Mouse (Mus musculus): ENCODE data around the gene Lrrc66. TPM values are rescaled to one million over a fixed set of nuclear protein-coding genes. Genes with fewer than 3 reads are reported as not detected.

Gene Lrrc66
- polyA plus RNA-seq (2015; fragmentation: Nextera tagmentation; extraction: Ambion mirVana), result 1.8 and 2.6 TPM in 2 replicates

GRCm38 (mm10) chr5:73632291-73632690, at the start of gene Lrrc66:
Gene Lrrc66 (minus strand): TSS chr5:73632526.
- no peak within 1 kb of the TSS for H3K4me3 ChIP-seq (replicated peaks; ENCODE audit: low read length)
- 74% methylated on average over 8 of the region's 8 CpGs for WGBS
- ATAC-seq (ENCODE audit: insufficient read depth, low FRiP score), result no peak

DNA sequence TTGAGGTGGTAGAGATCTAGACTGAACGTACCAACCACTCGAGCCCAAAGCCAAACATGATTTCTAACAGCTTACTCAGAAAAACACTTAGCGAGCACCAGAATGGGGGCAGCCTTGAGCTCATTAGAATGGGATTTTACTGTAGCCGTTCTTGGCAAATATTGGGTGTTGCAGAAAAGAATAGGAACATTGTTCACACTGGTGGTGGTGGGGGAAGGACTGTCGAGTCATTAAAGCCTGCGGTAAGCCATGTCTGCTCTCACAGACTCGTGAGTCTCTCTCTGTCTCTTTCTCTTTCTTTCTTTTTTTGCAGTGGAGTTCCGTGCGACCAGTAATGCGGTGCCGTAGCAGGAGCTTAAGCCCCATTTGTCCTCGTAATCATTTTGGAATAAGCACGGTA, 44.3 kb upstream of the Lrrc66 start:
- no peaks in the 10 kb centered on the region for H3K27me3 ChIP-seq (ENCODE audit: control insufficient read depth, insufficient read depth, low read length)
- H3K4me2 ChIP-seq (ENCODE audit: low read depth, low read length), result peak overlapping the region; percentile 6; the same call in 1 of the 2 replicates

More at GRCm38 (mm10) chr5:73632291-73632690, at the start of gene Lrrc66:
- H3K9me3 ChIP-seq (replicated peaks; ENCODE audit: control insufficient read depth, low read length), result peaks cover 6% of the 10 kb centered on the region; the same call in 1 of the 2 replicates
- H3K4me1 ChIP-seq (ENCODE audit: control insufficient read depth, insufficient read depth, low read length), result no peaks in the 10 kb centered on the region
- H3K36me3 ChIP-seq (ENCODE audit: control insufficient read depth, insufficient read depth, low read length), result peaks cover 17% of the 10 kb centered on the region
- H3K4me2 ChIP-seq (ENCODE audit: low read depth, low read length), result no peak within 1 kb of the TSS
- H3K27ac ChIP-seq (ENCODE audit: low read length), result no peak within 1 kb of the TSS
- no peaks in the 10 kb centered on the region for H3K27me3 ChIP-seq (ENCODE audit: control insufficient read depth, insufficient read depth, low read length)
- H3K9ac ChIP-seq (ENCODE audit: low read length), result no peak within 1 kb of the TSS

GRCm38 (mm10) chr5:73675604-73676003, 43.3 kb upstream of the Lrrc66 start:
- no peak overlapping the region for H3K4me3 ChIP-seq (replicated peaks; ENCODE audit: low read length)
- no peaks in the 10 kb centered on the region for H3K9me3 ChIP-seq (replicated peaks; ENCODE audit: control insufficient read depth, low read length)
- no peaks in the 10 kb centered on the region for H3K36me3 ChIP-seq (ENCODE audit: control insufficient read depth, insufficient read depth, low read length)
- ATAC-seq (ENCODE audit: insufficient read depth, low FRiP score), result no peak
- no peaks in the 10 kb centered on the region for H3K27me3 ChIP-seq (ENCODE audit: control insufficient read depth, insufficient read depth, low read length)
- no peak overlapping the region for H3K4me2 ChIP-seq (ENCODE audit: low read depth, low read length)
- no peak overlapping the region for H3K27ac ChIP-seq (ENCODE audit: low read length)
- WGBS, result 68% methylated on average over 3 of the region's 3 CpGs
- no peak overlapping the region for H3K9ac ChIP-seq (ENCODE audit: low read length)
- H3K4me1 ChIP-seq (ENCODE audit: control insufficient read depth, insufficient read depth, low read length), result no peaks in the 10 kb centered on the region

More for the DNA sequence above, 44.3 kb upstream of the Lrrc66 start:
- no peak for ATAC-seq (ENCODE audit: insufficient read depth, low FRiP score)
- 62% methylated on average over 13 of the region's 13 CpGs for WGBS
- no peak overlapping the region for H3K4me3 ChIP-seq (replicated peaks; ENCODE audit: low read length)
- H3K9me3 ChIP-seq (replicated peaks; ENCODE audit: control insufficient read depth, low read length), result no peaks in the 10 kb centered on the region
- H3K9ac ChIP-seq (ENCODE audit: low read length), result no peak overlapping the region
- no peaks in the 10 kb centered on the region for H3K36me3 ChIP-seq (ENCODE audit: control insufficient read depth, insufficient read depth, low read length)
- H3K4me1 ChIP-seq (ENCODE audit: control insufficient read depth, insufficient read depth, low read length), result no peaks in the 10 kb centered on the region
- no peak overlapping the region for H3K27ac ChIP-seq (ENCODE audit: low read length)

- ATAC-seq (ENCODE audit: insufficient read depth, low FRiP score), result no peak
- H3K4me3 ChIP-seq (replicated peaks; ENCODE audit: low read length), result no peak overlapping the region
Observed at GRCm38 (mm10) chr5:73669386-73669785, 37.1 kb upstream of the Lrrc66 start.

GRCm38 (mm10) chr5:73667877-73668276, 35.6 kb upstream of the Lrrc66 start:
- Histone ChIP-seq H3K27me3 (ENCODE audit: control insufficient read depth, insufficient read depth, low read length) (no peaks in the 10 kb centered on the region), H3K27ac (ENCODE audit: low read length) (no peak overlapping the region), H3K36me3 (ENCODE audit: control insufficient read depth, insufficient read depth, low read length) (no peaks in the 10 kb centered on the region), H3K9me3 (replicated peaks; ENCODE audit: control insufficient read depth, low read length) (no peaks in the 10 kb centered on the region), H3K9ac (ENCODE audit: low read length) (no peak overlapping the region), H3K4me1 (ENCODE audit: control insufficient read depth, insufficient read depth, low read length) (no peaks in the 10 kb centered on the region), H3K4me2 (ENCODE audit: low read depth, low read length) (no peak overlapping the region), H3K4me3 (replicated peaks; ENCODE audit: low read length) (no peak overlapping the region)
- no peak for ATAC-seq (ENCODE audit: insufficient read depth, low FRiP score)
- 83% methylated on average over 2 of the region's 2 CpGs for WGBS

More at GRCm38 (mm10) chr5:73669386-73669785, 37.1 kb upstream of the Lrrc66 start:
- Histone ChIP-seq H3K4me2 (ENCODE audit: low read depth, low read length) (no peak overlapping the region), H3K27me3 (ENCODE audit: control insufficient read depth, insufficient read depth, low read length) (no peaks in the 10 kb centered on the region), H3K9me3 (replicated peaks; ENCODE audit: control insufficient read depth, low read length) (no peaks in the 10 kb centered on the region), H3K9ac (ENCODE audit: low read length) (no peak overlapping the region), H3K36me3 (ENCODE audit: control insufficient read depth, insufficient read depth, low read length) (no peaks in the 10 kb centered on the region), H3K4me1 (ENCODE audit: control insufficient read depth, insufficient read depth, low read length) (no peaks in the 10 kb centered on the region), H3K27ac (ENCODE audit: low read length) (no peak overlapping the region)
- WGBS, result 47% methylated on average over 26 of the region's 26 CpGs

GRCm38 (mm10) chr5:73666695-73667094, 34.4 kb upstream of the Lrrc66 start:
- no peak for ATAC-seq (ENCODE audit: insufficient read depth, low FRiP score)

DNA sequence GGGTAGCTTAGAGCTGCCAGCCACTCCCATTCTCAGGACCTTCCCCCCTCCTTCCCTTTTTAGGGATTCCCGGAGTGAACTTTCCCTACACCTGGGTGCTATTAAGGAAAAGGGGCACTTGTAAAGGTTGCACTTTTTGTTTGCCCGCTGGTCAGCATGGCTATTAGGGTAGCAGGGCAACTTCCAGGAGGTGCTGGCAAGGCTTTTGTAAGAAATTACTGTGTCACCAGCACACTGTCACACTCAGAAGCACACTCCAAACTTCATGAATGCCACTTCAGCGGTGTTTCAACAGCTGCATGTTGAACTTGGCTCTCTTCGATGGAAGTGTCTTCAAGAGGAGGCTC, 19.5 kb upstream of the Lrrc66 start:
- H3K27me3 ChIP-seq (ENCODE audit: control insufficient read depth, insufficient read depth, low read length), result peaks cover 49% of the 10 kb centered on the region
- no peak overlapping the region; the same call in 1 of the 2 replicates for H3K9ac ChIP-seq (ENCODE audit: low read length)
- peak overlapping the region; percentile 99 for H3K4me2 ChIP-seq (ENCODE audit: low read depth, low read length)
- peak overlapping the region; percentile 62 for H3K4me3 ChIP-seq (replicated peaks; ENCODE audit: low read length)
- peaks cover 11% of the 10 kb centered on the region for H3K4me1 ChIP-seq (ENCODE audit: control insufficient read depth, insufficient read depth, low read length)
- no peak overlapping the region for H3K27ac ChIP-seq (ENCODE audit: low read length)
- ATAC-seq (ENCODE audit: insufficient read depth, low FRiP score), result no peak
- H3K9me3 ChIP-seq (replicated peaks; ENCODE audit: control insufficient read depth, low read length), result no peaks in the 10 kb centered on the region
- H3K36me3 ChIP-seq (ENCODE audit: control insufficient read depth, insufficient read depth, low read length), result no peaks in the 10 kb centered on the region
- 4% methylated on average over 4 of the region's 4 CpGs for WGBS

More at GRCm38 (mm10) chr5:73666695-73667094, 34.4 kb upstream of the Lrrc66 start:
- Histone ChIP-seq H3K9me3 (replicated peaks; ENCODE audit: control insufficient read depth, low read length) (no peaks in the 10 kb centered on the region), H3K27me3 (ENCODE audit: control insufficient read depth, insufficient read depth, low read length) (no peaks in the 10 kb centered on the region), H3K9ac (ENCODE audit: low read length) (no peak overlapping the region), H3K27ac (ENCODE audit: low read length) (no peak overlapping the region), H3K4me3 (replicated peaks; ENCODE audit: low read length) (no peak overlapping the region), H3K4me1 (ENCODE audit: control insufficient read depth, insufficient read depth, low read length) (no peaks in the 10 kb centered on the region), H3K36me3 (ENCODE audit: control insufficient read depth, insufficient read depth, low read length) (no peaks in the 10 kb centered on the region), H3K4me2 (ENCODE audit: low read depth, low read length) (no peak overlapping the region)
- 51% methylated on average over 2 of the region's 2 CpGs for WGBS

DNA sequence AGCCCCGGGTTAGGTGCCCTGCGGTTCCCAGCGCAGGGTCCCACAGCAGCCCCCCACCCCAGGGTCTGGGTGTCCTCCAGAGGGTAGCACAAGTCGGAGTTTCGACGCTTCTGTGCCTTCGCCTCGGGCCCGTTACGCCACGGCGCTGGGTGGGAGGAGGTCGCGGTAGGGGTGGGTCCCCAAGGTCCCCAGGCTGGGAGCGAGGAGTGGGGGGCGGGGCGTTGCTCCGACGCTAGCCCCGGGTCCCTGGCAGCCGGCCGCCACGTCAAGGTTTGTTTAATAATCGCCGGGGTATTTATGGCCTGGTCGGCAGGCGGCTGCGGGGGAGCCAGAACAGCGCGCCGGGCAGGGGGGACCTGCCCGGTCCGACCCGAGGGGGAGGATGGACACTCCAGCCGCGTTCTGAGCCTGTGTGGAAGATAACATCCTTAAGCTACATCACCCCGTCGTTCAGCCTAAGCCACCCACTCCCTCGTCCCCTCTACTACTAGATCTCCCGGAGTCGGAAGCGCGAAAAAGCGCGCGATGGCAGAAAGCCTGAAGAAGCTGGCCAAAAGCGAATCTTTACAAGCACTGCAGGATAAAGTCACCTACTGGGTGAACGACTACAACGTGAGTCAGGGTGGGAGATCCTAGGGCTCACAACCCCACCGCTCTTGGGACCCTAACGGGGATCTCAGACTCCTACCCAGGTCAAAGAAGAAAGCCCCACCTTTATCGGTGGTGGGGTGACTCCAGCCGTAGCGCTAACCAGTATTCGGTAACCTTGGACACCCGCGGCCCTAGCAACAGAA, 18.9 kb upstream of the Lrrc66 start, which contains the start of gene Spata18:
Spata18 (plus strand) TSS at position 319 of the 794 bp plus-strand sequence.
- peak within 1 kb of the TSS; percentile 67 for H3K9ac ChIP-seq (ENCODE audit: low read length)
- H3K4me1 ChIP-seq (ENCODE audit: control insufficient read depth, insufficient read depth, low read length), result peaks cover 11% of the 10 kb centered on the region
- ATAC-seq (ENCODE audit: insufficient read depth, low FRiP score), result no peak
- no peaks in the 10 kb centered on the region for H3K36me3 ChIP-seq (ENCODE audit: control insufficient read depth, insufficient read depth, low read length)
- no peaks in the 10 kb centered on the region for H3K9me3 ChIP-seq (replicated peaks; ENCODE audit: control insufficient read depth, low read length)
- peak within 1 kb of the TSS; percentile 99 for H3K4me2 ChIP-seq (ENCODE audit: low read depth, low read length)
- under 1% methylated on average over 57 of the region's 57 CpGs for WGBS
- H3K27me3 ChIP-seq (ENCODE audit: control insufficient read depth, insufficient read depth, low read length), result peaks cover 49% of the 10 kb centered on the region
- H3K27ac ChIP-seq (ENCODE audit: low read length), result no peak within 1 kb of the TSS
- peak within 1 kb of the TSS; percentile 62 for H3K4me3 ChIP-seq (replicated peaks; ENCODE audit: low read length)

DNA sequence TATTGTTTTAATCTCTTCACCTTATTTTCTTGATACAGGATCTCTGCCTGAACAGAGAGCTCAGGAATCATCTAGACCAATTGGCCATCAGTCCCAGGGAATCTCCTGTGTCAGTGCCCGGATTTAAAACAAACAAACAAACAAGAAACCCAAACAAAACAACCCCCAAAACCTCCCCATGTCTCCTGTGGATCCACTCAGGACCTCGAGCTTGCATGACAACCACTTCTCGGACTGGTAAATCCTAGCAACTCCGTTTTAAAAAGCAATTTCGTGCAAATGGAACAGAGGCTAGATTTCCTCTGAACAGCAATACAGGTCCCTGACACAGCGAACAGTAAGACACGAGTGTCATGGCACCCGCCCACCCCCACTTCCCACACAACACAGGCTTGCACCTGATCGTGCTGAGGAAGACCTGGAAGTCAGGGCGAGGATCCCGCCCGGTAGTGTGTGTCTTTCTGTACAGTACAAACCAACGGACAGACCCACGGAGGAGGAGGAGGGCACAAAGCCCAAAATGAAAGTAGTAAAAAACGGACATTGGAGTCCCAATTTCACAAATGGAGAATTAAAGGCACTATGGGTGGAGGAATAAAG, 18.1 kb upstream of the Lrrc66 start:
- H3K9me3 ChIP-seq (replicated peaks; ENCODE audit: control insufficient read depth, low read length), result no peaks in the 10 kb centered on the region
- H3K9ac ChIP-seq (ENCODE audit: low read length), result peak overlapping the region; percentile 67
- peak overlapping the region; percentile 62 for H3K4me3 ChIP-seq (replicated peaks; ENCODE audit: low read length)
- no peak overlapping the region for H3K27ac ChIP-seq (ENCODE audit: low read length)
- peaks cover 11% of the 10 kb centered on the region for H3K4me1 ChIP-seq (ENCODE audit: control insufficient read depth, insufficient read depth, low read length)
- H3K27me3 ChIP-seq (ENCODE audit: control insufficient read depth, insufficient read depth, low read length), result peaks cover 49% of the 10 kb centered on the region
- WGBS, result 2% methylated on average over 15 of the region's 15 CpGs
- H3K4me2 ChIP-seq (ENCODE audit: low read depth, low read length), result peak overlapping the region; percentile 99
- no peaks in the 10 kb centered on the region for H3K36me3 ChIP-seq (ENCODE audit: control insufficient read depth, insufficient read depth, low read length)
- no peak for ATAC-seq (ENCODE audit: insufficient read depth, low FRiP score)
